ENCODE assay signal across 22 mouse cellular contexts in the genomic region with DNA sequence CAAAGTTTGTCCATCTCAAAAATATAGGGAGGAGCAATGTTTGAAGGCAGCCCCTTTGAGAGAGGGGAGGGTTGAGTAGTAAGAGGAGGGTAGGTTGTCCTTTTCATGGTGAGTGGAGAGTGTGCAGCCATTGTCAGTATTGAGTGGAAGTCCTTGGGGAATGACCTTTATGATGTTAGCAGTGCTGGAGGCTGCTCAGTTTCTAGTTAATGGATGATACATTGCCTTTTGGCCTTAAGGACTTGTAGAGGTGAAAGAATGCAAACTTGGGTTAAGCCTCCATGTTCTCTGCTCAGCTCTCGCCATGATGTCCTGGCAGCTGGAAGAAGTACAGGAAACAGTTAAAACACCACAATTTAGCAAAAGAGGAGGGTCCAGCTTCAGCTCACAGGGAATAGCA.
DNase-seq lines count a peak whose midpoint lies in the region; ATAC-seq and TF ChIP-seq lines count a peak whose summit lies in the region.
"Had no signal": no experiment of that assay in that cellular context is flagged by ENCODE, and none has a peak within 500 bp of the region (broad histone marks: within the 10 kb centered on the region; RNA-seq: fewer than 3 reads in every experiment).

No protein-coding gene starts in this region.

- no peaks in the 10 kb centered on the region for H3K9me3 ChIP-seq in hindbrain, embryonic 10.5 days
- H3K9me3 ChIP-seq in hindbrain, embryonic 13.5 days, result no peaks in the 10 kb centered on the region
- no peaks in the 10 kb centered on the region for H3K9me3 ChIP-seq in kidney, embryonic 16.5 days (ENCODE audit: low read length)
- no peaks in the 10 kb centered on the region for H3K9me3 ChIP-seq in midbrain, embryonic 10.5 days (replicated peaks)
- H3K9me3 ChIP-seq in midbrain, embryonic 11.5 days (ENCODE audit: control insufficient read depth, low read length), result no peaks in the 10 kb centered on the region
- H3K9me3 ChIP-seq: embryonic facial prominence, embryonic 10.5 days; embryonic facial prominence, embryonic 12.5 days; forebrain, embryonic 13.5 days had no signal

- TF ChIP-seq POLR2A in kidney, adult 2 months (IDR thresholded peaks at IDR 0.05; ENCODE audit: low read depth, low read length), result no peak

- no peak for TF ChIP-seq CTCF in kidney, adult 2 months (conservative IDR thresholded peaks at IDR 0.05; ENCODE audit: insufficient read depth, insufficient read length, low read depth, low read length)

- H3K27me3 ChIP-seq in hindbrain, embryonic 10.5 days (ENCODE audit: insufficient read depth, poor library complexity, severe bottlenecking), result no peaks in the 10 kb centered on the region
- no peaks in the 10 kb centered on the region for H3K27me3 ChIP-seq in hindbrain, embryonic 13.5 days
- no peaks in the 10 kb centered on the region for H3K27me3 ChIP-seq in kidney, adult 2 months (replicated peaks; ENCODE audit: control insufficient read depth, insufficient read depth, low read length)
- no peaks in the 10 kb centered on the region for H3K27me3 ChIP-seq in kidney, embryonic 16.5 days (ENCODE audit: insufficient read depth, low read length)
- no peaks in the 10 kb centered on the region for H3K27me3 ChIP-seq in midbrain, embryonic 10.5 days (ENCODE audit: low read depth, poor library complexity, severe bottlenecking)
- no peaks in the 10 kb centered on the region for H3K27me3 ChIP-seq in midbrain, embryonic 11.5 days (ENCODE audit: control insufficient read depth, insufficient read depth, low read length)
- H3K27me3 ChIP-seq: CH12.LX; embryonic facial prominence, embryonic 12.5 days; forebrain, embryonic 13.5 days had no signal

- 65% methylated on average over 1 of the region's 1 CpGs for WGBS in hindbrain, embryonic 10.5 days
- WGBS in hindbrain, embryonic 13.5 days, result 85% methylated on average over 1 of the region's 1 CpGs
- WGBS in kidney, adult 2 months, result 25% methylated on average over 1 of the region's 1 CpGs
- WGBS in kidney, embryonic 16.5 days, result 55% methylated on average over 1 of the region's 1 CpGs
- 97% methylated on average over 1 of the region's 1 CpGs for WGBS in midbrain, embryonic 10.5 days
- 89% methylated on average over 1 of the region's 1 CpGs for WGBS in midbrain, embryonic 11.5 days

- H3K9ac ChIP-seq in hindbrain, embryonic 13.5 days, result no peak overlapping the region
- no peak overlapping the region for H3K9ac ChIP-seq in kidney, embryonic 16.5 days (replicated peaks; ENCODE audit: low read length)
- H3K9ac ChIP-seq in midbrain, embryonic 11.5 days (ENCODE audit: low read length), result no peak overlapping the region
- H3K9ac ChIP-seq: embryonic facial prominence, embryonic 12.5 days; forebrain, embryonic 13.5 days had no signal

- no peak overlapping the region for H3K4me2 ChIP-seq in hindbrain, embryonic 13.5 days
- no peak overlapping the region for H3K4me2 ChIP-seq in kidney, embryonic 16.5 days (replicated peaks; ENCODE audit: low read depth, low read length)
- H3K4me2 ChIP-seq in midbrain, embryonic 11.5 days, result no peak overlapping the region
- H3K4me2 ChIP-seq: forebrain, embryonic 13.5 days had no signal

- H3K4me1 ChIP-seq in hindbrain, embryonic 10.5 days (replicated peaks), result peaks cover 24% of the 10 kb centered on the region
- H3K4me1 ChIP-seq in hindbrain, embryonic 13.5 days (replicated peaks), result peaks cover 6% of the 10 kb centered on the region; the same call in 1 of the 2 replicates
- peaks cover 11% of the 10 kb centered on the region; the same call in 1 of the 2 replicates for H3K4me1 ChIP-seq in kidney, adult 2 months (ENCODE audit: control insufficient read depth, insufficient read depth, low read length)
- peaks cover 14% of the 10 kb centered on the region for H3K4me1 ChIP-seq in kidney, embryonic 16.5 days (ENCODE audit: insufficient read depth, low read length)
- H3K4me1 ChIP-seq in midbrain, embryonic 10.5 days, result peaks cover 15% of the 10 kb centered on the region
- peaks cover 7% of the 10 kb centered on the region; the same call in 1 of the 2 replicates for H3K4me1 ChIP-seq in midbrain, embryonic 11.5 days (ENCODE audit: control insufficient read depth, insufficient read depth, low read length)
- H3K4me1 ChIP-seq: forebrain, embryonic 13.5 days had no signal

- no peak for ATAC-seq in hindbrain, embryonic 13.5 days (ENCODE audit: low FRiP score)
- ATAC-seq in kidney, embryonic 16.5 days (ENCODE audit: low FRiP score, low TSS enrichment), result no peak
- ATAC-seq in midbrain, embryonic 11.5 days (ENCODE audit: low FRiP score), result no peak
- ATAC-seq: activated CD4-positive, CD25-positive, alpha-beta regulatory T cell, adult 4 months; CD4-positive, CD25-positive, alpha-beta regulatory T cell, adult 4 months; forebrain, embryonic 13.5 days; Patski had no signal

- H3K36me3 ChIP-seq in hindbrain, embryonic 10.5 days, result no peaks in the 10 kb centered on the region
- no peaks in the 10 kb centered on the region for H3K36me3 ChIP-seq in hindbrain, embryonic 13.5 days
- H3K36me3 ChIP-seq in kidney, adult 2 months (ENCODE audit: control insufficient read depth, insufficient read depth, low read length), result no peaks in the 10 kb centered on the region
- no peaks in the 10 kb centered on the region for H3K36me3 ChIP-seq in kidney, embryonic 16.5 days (ENCODE audit: insufficient read depth, low read length)
- H3K36me3 ChIP-seq in midbrain, embryonic 10.5 days, result no peaks in the 10 kb centered on the region
- H3K36me3 ChIP-seq in midbrain, embryonic 11.5 days (ENCODE audit: control insufficient read depth, insufficient read depth, low read length), result no peaks in the 10 kb centered on the region
- H3K36me3 ChIP-seq: embryonic facial prominence, embryonic 10.5 days; embryonic facial prominence, embryonic 12.5 days; G1E had no signal

- H3K27ac ChIP-seq in hindbrain, embryonic 10.5 days, result 0 out of 2 replicates have a peak overlapping the region, but pooled peaks have one; percentile 42
- H3K27ac ChIP-seq in hindbrain, embryonic 13.5 days, result no peak overlapping the region
- H3K27ac ChIP-seq in kidney, adult 2 months (ENCODE audit: insufficient read depth, low read depth, low read length), result 0 out of 2 replicates have a peak overlapping the region, but pooled peaks have one; percentile 55
- H3K27ac ChIP-seq in kidney, embryonic 16.5 days (ENCODE audit: low read length), result no peak overlapping the region
- peak overlapping the region; percentile 49; the same call in 1 of the 2 replicates for H3K27ac ChIP-seq in midbrain, embryonic 10.5 days (replicated peaks)
- no peak overlapping the region for H3K27ac ChIP-seq in midbrain, embryonic 11.5 days (ENCODE audit: low read depth, low read length)
- H3K27ac ChIP-seq: embryonic facial prominence, embryonic 10.5 days; forebrain, embryonic 13.5 days had no signal

- no peak overlapping the region for H3K4me3 ChIP-seq in hindbrain, embryonic 10.5 days
- no peak overlapping the region for H3K4me3 ChIP-seq in hindbrain, embryonic 13.5 days
- H3K4me3 ChIP-seq in kidney, adult 2 months (ENCODE audit: insufficient read depth, low read depth, low read length), result no peak overlapping the region
- H3K4me3 ChIP-seq in kidney, embryonic 16.5 days (ENCODE audit: low read length), result no peak overlapping the region
- H3K4me3 ChIP-seq in midbrain, embryonic 10.5 days, result no peak overlapping the region
- H3K4me3 ChIP-seq in midbrain, embryonic 11.5 days (ENCODE audit: low read depth, low read length), result no peak overlapping the region
- H3K4me3 ChIP-seq: embryonic facial prominence, embryonic 10.5 days; embryonic facial prominence, embryonic 12.5 days; forebrain, embryonic 13.5 days had no signal

- no peak for DNase-seq in hindbrain, embryonic 10.5 days (ENCODE audit: low spot score)
- peak; percentile 60 for DNase-seq in kidney, adult 2 months
- DNase-seq in kidney, adult 9 months, result peak; percentile 57
- DNase-seq in kidney, postnatal 25 days, result no peak
- no peak for DNase-seq in midbrain, embryonic 10.5 days (ENCODE audit: low spot score)
- DNase-seq in midbrain, embryonic 11.5 days (ENCODE audit: low spot score, missing footprints), result no peak
- DNase-seq: adrenal gland, adult 8-10 months; B cell, adult 2 months; cerebellum, adult 11-12 months; cerebellum, adult 2 months; cerebellum, adult 9-10 months; cerebellum, postnatal 25 days had no signal

Comparison
In these comparisons a context has a peak if more than half of its experiments do, and no peak if none do; other contexts are left out.
1. DNase-seq: peak in kidney, adult 2 months (single experiment) and kidney, adult 9 months (single experiment); none in hindbrain, embryonic 10.5 days (single experiment), kidney, postnatal 25 days (0 of 2), midbrain, embryonic 10.5 days (single experiment) and midbrain, embryonic 11.5 days (single experiment).
2. H3K27ac ChIP-seq: peak in hindbrain, embryonic 10.5 days (single experiment), kidney, adult 2 months (single experiment) and midbrain, embryonic 10.5 days (single experiment); none in hindbrain, embryonic 13.5 days (single experiment), kidney, embryonic 16.5 days (single experiment) and midbrain, embryonic 11.5 days (single experiment).